Mouse (Mus musculus): ENCODE measurements around the gene 1700012B09Rik.
A peak's percentile ranks its signal among the peaks of the same experiment; 100 is the strongest.

1700012B09Rik gene

GRCm38 (mm10) chr9:14770803-14771471 is at the start of gene 1700012B09Rik:
Gene 1700012B09Rik (minus strand): TSS chr9:14771030.
- peak; percentile 8 to 9 for DNase-seq

GRCm38 (mm10) chr9:14810111-14810510 is 39.3 kb upstream of the 1700012B09Rik start:
- no peak for DNase-seq

- no peak for DNase-seq
These were observed 36.0 kb upstream of the 1700012B09Rik start for GRCm38 (mm10) chr9:14806786-14807185.

- no peak for DNase-seq
These were observed 34.9 kb upstream of the 1700012B09Rik start for GRCm38 (mm10) chr9:14805714-14806113.

- DNase-seq = no peak
These were observed 16.5 kb upstream of the 1700012B09Rik start for GRCm38 (mm10) chr9:14787356-14787755.

GRCm38 (mm10) chr9:14784039-14785002 is 13.5 kb upstream of the 1700012B09Rik start, which contains the start of the genes Mre11a and Ankrd49:
Gene Mre11a (plus strand): TSS chr9:14784654.
Gene Ankrd49 (minus strand): TSS chr9:14784856.
- DNase-seq = peak; percentile 95

- no peak for DNase-seq
These were observed 7.5 kb upstream of the 1700012B09Rik start for GRCm38 (mm10) chr9:14778341-14778740.

GRCm38 (mm10) chr9:14773813-14774212 is 3.0 kb upstream of the 1700012B09Rik start:
- DNase-seq = peak; percentile 26 to 36

- no peak for DNase-seq
These were observed 1.2 kb upstream of the 1700012B09Rik start for GRCm38 (mm10) chr9:14772074-14772473.

GRCm38 (mm10) chr9:14769811-14770210 is 1.0 kb downstream of the 1700012B09Rik start:
- DNase-seq = no peak

- DNase-seq = peak; percentile 69 to 76
These were observed 6.1 kb downstream of the 1700012B09Rik start for GRCm38 (mm10) chr9:14764765-14765164.

GRCm38 (mm10) chr9:14759261-14759660 is 11.6 kb downstream of the 1700012B09Rik start:
- no peak for DNase-seq

GRCm38 (mm10) chr9:14758590-14758989 is 12.2 kb downstream of the 1700012B09Rik start:
- no peak for DNase-seq

- DNase-seq = no peak
These were observed 16.4 kb downstream of the 1700012B09Rik start for GRCm38 (mm10) chr9:14754469-14754868.

GRCm38 (mm10) chr9:14753947-14754346 is 16.9 kb downstream of the 1700012B09Rik start:
- no peak for DNase-seq

- peak in 1 of 2 experiments; percentile 41 for DNase-seq
These were observed 18.8 kb downstream of the 1700012B09Rik start, which contains the start of gene Fut4 for GRCm38 (mm10) chr9:14752001-14752522. Gene Fut4 (minus strand): TSS chr9:14752393.

GRCm38 (mm10) chr9:14751503-14752000 is 19.3 kb downstream of the 1700012B09Rik start:
- DNase-seq = peak in 1 of 2 experiments; percentile 27

- DNase-seq = peak; percentile 44 to 51
These were observed 19.8 kb downstream of the 1700012B09Rik start for GRCm38 (mm10) chr9:14750901-14751502.

- no peak for DNase-seq
These were observed 30.5 kb downstream of the 1700012B09Rik start, which contains the start of gene Piwil4 for GRCm38 (mm10) chr9:14740151-14740924. Gene Piwil4 (minus strand): TSS chr9:14740733.

- no peak for DNase-seq
These were observed 31.2 kb downstream of the 1700012B09Rik start for GRCm38 (mm10) chr9:14739498-14740150.
